ENCODE assay signal across 22 mouse cellular contexts in the genomic region with DNA sequence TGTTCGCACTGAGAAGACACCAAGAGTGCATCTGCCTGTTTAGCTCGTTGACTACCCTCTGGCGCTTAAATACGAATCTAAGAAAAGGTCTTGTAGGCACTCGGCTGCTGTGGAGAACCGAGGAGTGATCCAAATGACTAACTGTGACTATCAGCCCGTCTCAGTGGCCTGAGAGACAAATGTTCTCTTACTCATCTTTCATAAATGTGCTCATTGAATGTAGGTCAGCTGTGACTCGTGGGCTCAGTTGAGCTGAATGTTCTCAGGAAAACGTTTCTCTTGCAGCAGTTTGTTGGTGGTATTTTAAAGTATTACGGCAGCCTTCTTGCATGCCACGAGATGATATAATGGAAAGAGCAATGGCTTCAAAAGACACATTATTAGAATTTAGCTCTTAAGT. TPM values are rescaled to one million over a fixed set of nuclear protein-coding genes. Genes with fewer than 3 reads are reported as not detected.
DNase-seq lines count a peak whose midpoint lies in the region; ATAC-seq and TF ChIP-seq lines count a peak whose summit lies in the region.
"Had no signal": no experiment of that assay in that cellular context is flagged by ENCODE, and none has a peak within 500 bp of the region (broad histone marks: within the 10 kb centered on the region; RNA-seq: fewer than 3 reads in every experiment).

No protein-coding gene starts in this region.

- no peaks in the 10 kb centered on the region for H3K4me1 ChIP-seq in intestine, postnatal 0 days (replicated peaks; ENCODE audit: control insufficient read depth, insufficient read depth, low read length)
- H3K4me1 ChIP-seq: heart, embryonic 12.5 days had no signal

- H3K27ac ChIP-seq in left cerebral cortex, adult 2 months = no peak overlapping the region
- no peak overlapping the region for H3K27ac ChIP-seq in intestine, postnatal 0 days (ENCODE audit: low read depth, low read length)
- H3K27ac ChIP-seq: embryonic facial prominence, embryonic 15.5 days; forebrain, embryonic 13.5 days; liver, embryonic 12.5 days; lung, embryonic 15.5 days had no signal

- no peak overlapping the region for H3K4me2 ChIP-seq in intestine, postnatal 0 days (replicated peaks; ENCODE audit: low read depth)
- H3K4me2 ChIP-seq: embryonic facial prominence, embryonic 15.5 days; forebrain, embryonic 13.5 days; heart, embryonic 12.5 days; liver, embryonic 12.5 days; lung, embryonic 15.5 days had no signal

- no peak for DNase-seq in frontal cortex, postnatal 25 days (ENCODE audit: low spot score in 2 of 2)
- DNase-seq in left cerebral cortex, adult 2 months (ENCODE audit: extremely low spot score in 1 of 2, low spot score in 2 of 2) = peak; percentile 16 to 25
- DNase-seq in left cerebral cortex, postnatal 10 days (ENCODE audit: extremely low spot score in 1 of 2, low spot score in 2 of 2) = no peak
- peak; percentile 33 for DNase-seq in adrenal gland, adult 8-10 months
- DNase-seq in right cerebral cortex, postnatal 36 days (ENCODE audit: low spot score in 2 of 2) = peak; percentile 22 to 57
- DNase-seq in spleen, postnatal 10 days (ENCODE audit: low spot score in 2 of 2) = no peak
- DNase-seq: B cell, adult 2 months; cerebellum, adult 11-12 months; gastrocnemius, postnatal 14 days; heart, postnatal 36 days; kidney, adult 9 months; kidney, postnatal 4 days; midbrain, embryonic 14.5 days had no signal

- peak; percentile 94 for ATAC-seq in frontal cortex, adult (ENCODE audit: low TSS enrichment)
- ATAC-seq in intestine, postnatal 0 days = no peak
- ATAC-seq: forebrain, embryonic 13.5 days; liver, embryonic 12.5 days had no signal

- no peaks in the 10 kb centered on the region for H3K9me3 ChIP-seq in intestine, postnatal 0 days (ENCODE audit: control insufficient read depth)
- H3K9me3 ChIP-seq: embryonic facial prominence, embryonic 15.5 days; forebrain, embryonic 13.5 days; heart, embryonic 12.5 days; liver, embryonic 12.5 days; lung, embryonic 15.5 days had no signal

- TF ChIP-seq CTCF in left cerebral cortex, adult 2 months (IDR thresholded peaks at IDR 0.05) = no peak
- TF ChIP-seq CTCF in intestine, postnatal 0 days (IDR thresholded peaks at IDR 0.05; ENCODE audit: low read depth) = no peak

- no peaks in the 10 kb centered on the region for H3K36me3 ChIP-seq in intestine, postnatal 0 days (ENCODE audit: control insufficient read depth, insufficient read depth)
- H3K36me3 ChIP-seq: embryonic facial prominence, embryonic 15.5 days; heart, embryonic 12.5 days; liver, embryonic 12.5 days; lung, embryonic 15.5 days had no signal

- intact Hi-C loops in left cerebral cortex, adult 2 months (cut with DNase I) = loop anchor here (1.0 to 10.0 kb wide), 3 partner anchors 56 to 224 kb away; partner anchors contain the start of genes Galnt7 and Sap30
- intact Hi-C loops in left cerebral cortex, postnatal 10 days (cut with DNase I) = loop anchor here (5.0 kb wide), 1 partner anchor 56 kb away; the partner anchor contains the start of gene Sap30

- H3K27me3 ChIP-seq in intestine, postnatal 0 days (replicated peaks; ENCODE audit: control insufficient read depth, insufficient read depth, low read length) = peaks cover 8% of the 10 kb centered on the region; the same call in 1 of the 2 replicates
- H3K27me3 ChIP-seq: heart, embryonic 12.5 days had no signal

- no peak overlapping the region for H3K9ac ChIP-seq in intestine, postnatal 0 days (ENCODE audit: low read depth, low read length)
- H3K9ac ChIP-seq: embryonic facial prominence, embryonic 15.5 days; forebrain, embryonic 13.5 days; heart, embryonic 12.5 days; liver, embryonic 12.5 days; lung, embryonic 15.5 days had no signal

- H3K4me3 ChIP-seq in left cerebral cortex, adult 2 months = no peak overlapping the region
- H3K4me3 ChIP-seq in intestine, postnatal 0 days (ENCODE audit: low read depth, low read length) = no peak overlapping the region
- H3K4me3 ChIP-seq: embryonic facial prominence, embryonic 15.5 days; forebrain, embryonic 13.5 days; heart, embryonic 12.5 days; liver, embryonic 12.5 days; lung, embryonic 15.5 days had no signal

- 79% methylated on average over 11 of the region's 11 CpGs for WGBS in intestine, postnatal 0 days

RNA-seq across cellular contexts. Expression of gene Scrg1, which starts 24.8 kb away (rescaled TPM):
- 10 to 100 TPM; 41.1 to 42.5 TPM for total RNA-seq in left cerebral cortex, adult 2 months (2021)
- total RNA-seq in left cerebral cortex, postnatal 10 days (2021) = 10 to 100 TPM; 35.3 to 52.0 TPM
- total RNA-seq in adrenal gland, adult 8-10 months (2022) = under 1 TPM in 2 of 4 experiments, not detected in 2; 0.59 to 0.75 TPM
- polyA plus RNA-seq in intestine, postnatal 0 days (2015; fragmentation: Nextera tagmentation; extraction: Ambion mirVana) = 0.74 and 0.98 TPM in 2 replicates
- total RNA-seq: gastrocnemius, postnatal 14 days; heart, postnatal 36 days had no signal
- polyA plus RNA-seq: small intestine, adult 2 months; thymus, postnatal 0 days had no signal

RNA-seq across cellular contexts. Expression of gene Sap30, which starts 56.8 kb away (rescaled TPM):
- 10 to 100 TPM in 1 of 2 experiments, 1 to 10 TPM in 1; 9.8 to 13.9 TPM for total RNA-seq in left cerebral cortex, adult 2 months (2021)
- 1 to 10 TPM; 5.7 to 7.2 TPM for total RNA-seq in left cerebral cortex, postnatal 10 days (2021)
- total RNA-seq in adrenal gland, adult 8-10 months (2022) = 10 to 100 TPM; 12.0 to 16.9 (median 12.8) TPM
- 17.1 and 19.9 TPM in 2 replicates for polyA plus RNA-seq in intestine, postnatal 0 days (2015; fragmentation: Nextera tagmentation; extraction: Ambion mirVana)

Comparison
In these comparisons a context has a peak if more than half of its experiments do, and no peak if none do; other contexts are left out.
1. DNase-seq: peak in left cerebral cortex, adult 2 months (2 of 2), adrenal gland, adult 8-10 months (single experiment) and right cerebral cortex, postnatal 36 days (2 of 2); none in frontal cortex, postnatal 25 days (0 of 2), left cerebral cortex, postnatal 10 days (0 of 2) and spleen, postnatal 10 days (0 of 2).
2. RNA of gene Scrg1, which starts 24.8 kb away (total RNA-seq): 35.3 to 52.0 TPM in left cerebral cortex, postnatal 10 days and 41.1 to 42.5 TPM in left cerebral cortex, adult 2 months; 0.59 to 0.75 TPM in adrenal gland, adult 8-10 months; every median in the first group is over 10 times any median in the second.